Mouse (Mus musculus): ENCODE results near the gene Onecut1.

DNA sequence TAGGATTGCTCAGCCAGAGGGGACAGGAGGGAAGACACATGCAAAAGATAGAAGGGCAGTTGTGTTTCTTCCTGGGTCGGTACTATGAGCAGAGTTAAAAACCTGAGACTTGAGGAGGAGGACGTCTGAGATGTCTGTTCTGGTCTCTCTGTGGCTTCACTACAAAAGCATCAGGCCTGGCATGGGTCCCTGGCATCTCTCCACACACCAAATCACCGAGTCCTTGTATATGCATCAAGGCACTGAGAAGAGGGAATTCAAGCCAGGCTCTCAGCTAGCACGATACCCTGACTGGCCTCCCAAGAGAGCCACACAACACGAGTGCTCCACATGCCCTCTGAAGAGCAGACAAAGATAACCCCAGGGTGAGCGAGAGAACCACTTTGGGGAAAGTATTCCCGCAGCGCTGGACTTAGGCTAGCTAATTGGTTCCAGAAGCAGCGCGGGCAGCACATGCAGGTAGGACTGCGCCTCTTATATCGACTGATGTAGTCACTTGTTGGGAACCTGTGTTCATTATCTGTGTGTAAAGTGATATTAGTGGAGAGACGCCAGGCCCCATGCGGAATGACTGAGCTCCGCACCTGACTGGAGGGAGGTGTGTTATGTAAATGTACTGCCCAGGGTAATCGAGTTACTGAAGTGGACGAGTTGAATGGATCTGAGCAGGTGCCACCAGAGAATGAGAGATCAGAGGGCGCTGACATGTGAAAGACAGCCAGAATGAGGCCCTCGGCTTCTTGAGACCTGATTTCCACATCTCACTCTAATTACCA lies 41.8 kb upstream of the Onecut1 start:
- TF ChIP-seq CTCF (IDR thresholded peaks at IDR 0.05), result no peak
- no peak for TF ChIP-seq EP300 (IDR thresholded peaks at IDR 0.05; ENCODE audit: insufficient read depth, low read depth, low read length)
- no peak for TF ChIP-seq POLR2A (IDR thresholded peaks at IDR 0.05; ENCODE audit: insufficient read depth, low read depth, low read length)

Measured in heart, adult 2 months (tissue).